Mouse (Mus musculus): ENCODE results near the gene Htt. TPM values are rescaled to one million over a fixed set of nuclear protein-coding genes. Genes with fewer than 3 reads are reported as not detected.

The Htt gene
- polyA plus RNA-seq, 1 experiment from 2014 or later, result 13.7 TPM

DNA sequence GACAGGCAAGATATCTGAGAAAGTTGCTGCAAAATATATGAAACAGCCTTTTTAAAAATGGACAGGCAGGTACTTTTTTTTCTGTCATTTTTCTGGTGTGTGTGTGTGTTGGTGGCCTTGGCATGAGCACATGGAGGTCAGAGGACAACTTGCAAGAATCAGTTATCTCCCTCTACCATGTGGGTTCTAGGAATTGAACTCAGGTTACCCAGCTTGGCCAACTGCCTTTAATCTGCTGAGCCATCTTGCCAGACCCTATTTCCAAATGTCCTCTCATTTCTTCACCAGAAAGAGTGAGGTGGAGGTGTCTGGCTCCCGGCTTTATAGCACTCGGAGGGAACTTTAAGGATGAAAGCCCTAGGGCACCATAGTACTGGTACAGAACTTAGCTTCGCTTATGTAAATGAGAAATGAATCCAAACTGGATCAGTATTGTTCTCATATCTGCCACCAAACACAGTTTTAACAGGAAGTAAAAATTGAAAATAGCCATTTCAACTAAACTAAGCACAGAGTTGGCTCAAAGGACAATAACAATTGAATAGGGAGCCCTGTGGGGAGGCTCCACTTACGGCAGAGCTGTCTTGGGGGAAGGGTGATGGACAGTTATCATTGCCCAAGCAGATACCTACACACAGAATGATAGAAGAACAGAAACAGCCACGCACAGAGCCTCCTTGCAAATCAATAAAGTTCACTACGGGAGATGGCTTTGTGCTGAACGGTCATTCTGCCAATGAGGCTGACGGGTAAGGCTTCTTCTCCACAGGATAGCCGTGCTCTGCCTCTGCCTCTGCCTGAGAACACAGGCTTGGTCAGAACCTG lies 168.8 kb downstream of the Htt start:
- DNase-seq (ENCODE audit: low spot score) (no peak), ATAC-seq (ENCODE audit: low read depth) (no peak)
- H3K36me3 ChIP-seq (ENCODE audit: control insufficient read depth, insufficient read depth, low read length), result no peaks in the 10 kb centered on the region
- H3K27me3 ChIP-seq (replicated peaks; ENCODE audit: control insufficient read depth, insufficient read depth, low read length), result no peaks in the 10 kb centered on the region
- H3K4me1 ChIP-seq (ENCODE audit: control insufficient read depth, insufficient read depth, low read length), result peaks cover 16% of the 10 kb centered on the region
- H3K4me2 ChIP-seq (ENCODE audit: low read depth, low read length), result no peak overlapping the region
- H3K9me3 ChIP-seq (ENCODE audit: control insufficient read depth, low read length), result no peaks in the 10 kb centered on the region
- no peak overlapping the region for H3K4me3 ChIP-seq (ENCODE audit: low read depth, low read length)
- no peak overlapping the region for H3K27ac ChIP-seq (replicated peaks; ENCODE audit: low read depth, low read length)
- no peak overlapping the region for H3K9ac ChIP-seq (ENCODE audit: low read depth, low read length)
- WGBS, result 79% methylated on average over 9 of the region's 9 CpGs

DNA sequence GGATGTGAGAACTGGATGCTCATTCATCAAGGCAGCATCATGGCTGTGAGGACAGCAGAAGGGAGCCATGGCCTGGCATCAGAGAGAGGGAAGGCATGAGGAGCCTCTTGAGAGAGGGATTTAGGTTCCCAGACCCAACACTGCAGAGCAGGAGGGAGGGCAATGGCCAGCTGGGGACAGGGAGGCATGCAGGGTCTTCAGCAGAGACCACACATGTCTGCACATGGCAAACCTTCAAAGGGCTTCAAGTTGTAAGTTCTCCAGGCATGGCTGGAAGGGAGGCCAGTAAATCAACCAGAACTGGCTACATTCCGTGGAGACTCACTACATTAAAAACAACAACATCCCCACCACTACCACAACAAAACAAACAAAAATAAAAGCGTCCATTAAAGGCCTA lies 169.6 kb downstream of the Htt start:
- 50% methylated on average over 2 of the region's 2 CpGs for WGBS
- H3K9ac ChIP-seq (ENCODE audit: low read depth, low read length), result no peak overlapping the region
- peak overlapping the region; percentile 77; the same call in 1 of the 2 replicates for H3K27ac ChIP-seq (replicated peaks; ENCODE audit: low read depth, low read length)
- H3K27me3 ChIP-seq (replicated peaks; ENCODE audit: control insufficient read depth, insufficient read depth, low read length), result no peaks in the 10 kb centered on the region
- no peak for DNase-seq (ENCODE audit: low spot score)
- H3K9me3 ChIP-seq (ENCODE audit: control insufficient read depth, low read length), result no peaks in the 10 kb centered on the region
- H3K36me3 ChIP-seq (ENCODE audit: control insufficient read depth, insufficient read depth, low read length), result no peaks in the 10 kb centered on the region
- no peak overlapping the region for H3K4me3 ChIP-seq (ENCODE audit: low read depth, low read length)
- ATAC-seq (ENCODE audit: low read depth), result no peak
- peaks cover 16% of the 10 kb centered on the region for H3K4me1 ChIP-seq (ENCODE audit: control insufficient read depth, insufficient read depth, low read length)
- H3K4me2 ChIP-seq (ENCODE audit: low read depth, low read length), result no peak overlapping the region

DNA sequence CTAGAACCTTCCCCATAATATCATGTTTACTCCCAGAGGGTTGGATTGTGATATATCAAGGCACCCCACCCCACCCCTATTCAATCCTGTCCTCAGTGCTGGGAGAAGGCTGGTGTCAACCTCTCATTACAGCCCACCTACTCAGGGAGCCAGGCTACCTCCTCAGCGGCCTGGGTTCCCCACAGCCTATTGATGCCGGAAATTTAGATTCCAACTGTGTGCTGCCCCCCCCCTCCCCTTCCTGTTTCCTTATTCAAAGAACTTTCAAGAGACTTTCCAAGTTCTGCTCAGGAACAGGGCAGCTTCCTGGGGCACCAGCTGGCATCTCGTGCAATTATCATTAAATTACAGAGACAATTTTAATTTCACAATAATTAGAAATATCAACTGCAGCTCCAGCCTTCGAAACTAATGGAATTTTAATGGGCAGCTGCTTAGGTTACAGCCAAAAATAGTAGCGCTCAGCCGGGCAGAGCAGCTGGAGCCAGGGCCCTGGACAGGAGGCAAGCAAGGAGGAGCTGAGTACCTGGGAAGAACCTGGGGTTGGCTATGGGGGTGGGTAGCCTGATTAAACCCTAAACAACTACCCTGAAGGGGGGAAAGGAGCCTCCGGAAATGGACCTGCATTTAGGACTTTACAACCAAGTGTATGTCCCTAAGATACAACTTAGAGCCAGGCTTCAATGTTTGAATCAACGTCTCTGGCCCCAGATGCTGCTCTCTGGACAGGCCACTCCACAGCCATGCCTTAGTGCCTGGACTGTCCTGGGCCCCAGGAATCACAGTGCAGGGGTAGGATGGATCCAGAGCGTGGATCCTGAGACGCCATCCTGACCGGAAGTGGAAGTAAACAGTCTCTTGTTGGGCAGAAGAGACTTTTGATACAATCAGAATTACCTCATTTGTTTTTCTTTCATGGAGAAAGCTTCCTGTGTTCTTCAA lies 170.2 kb downstream of the Htt start:
- Histone ChIP-seq H3K27ac (replicated peaks; ENCODE audit: low read depth, low read length) (peak overlapping the region; percentile 77), H3K36me3 (ENCODE audit: control insufficient read depth, insufficient read depth, low read length) (no peaks in the 10 kb centered on the region), H3K27me3 (replicated peaks; ENCODE audit: control insufficient read depth, insufficient read depth, low read length) (no peaks in the 10 kb centered on the region), H3K4me2 (ENCODE audit: low read depth, low read length) (no peak overlapping the region), H3K9me3 (ENCODE audit: control insufficient read depth, low read length) (no peaks in the 10 kb centered on the region), H3K4me3 (ENCODE audit: low read depth, low read length) (no peak overlapping the region), H3K9ac (ENCODE audit: low read depth, low read length) (no peak overlapping the region), H3K4me1 (ENCODE audit: control insufficient read depth, insufficient read depth, low read length) (peaks cover 16% of the 10 kb centered on the region)
- 32% methylated on average over 11 of the region's 11 CpGs for WGBS
- peak; percentile 33 for DNase-seq (ENCODE audit: low spot score)
- ATAC-seq (ENCODE audit: low read depth), result peak; percentile 44; the same call in 1 of the 2 replicates

DNA sequence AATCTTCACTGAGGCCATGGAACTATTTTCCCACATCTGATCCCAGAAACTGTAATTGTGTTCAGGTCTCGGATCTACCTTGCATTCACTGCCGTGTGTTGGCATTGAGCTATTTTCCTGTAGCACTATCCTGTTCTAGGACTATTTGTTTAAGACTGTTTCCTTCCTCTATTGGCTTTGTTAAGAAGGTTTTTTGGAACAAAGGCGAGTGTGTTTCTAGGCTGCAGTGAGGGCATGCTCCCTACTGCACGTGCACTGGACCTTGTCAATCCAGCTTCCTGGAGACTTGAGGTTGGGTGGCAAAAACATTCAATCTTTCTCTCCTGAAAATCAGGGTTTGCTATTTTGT lies 170.9 kb downstream of the Htt start:
- H3K9me3 ChIP-seq (ENCODE audit: control insufficient read depth, low read length), result no peaks in the 10 kb centered on the region
- peak overlapping the region; percentile 77 for H3K27ac ChIP-seq (replicated peaks; ENCODE audit: low read depth, low read length)
- DNase-seq (ENCODE audit: low spot score) (no peak), ATAC-seq (ENCODE audit: low read depth) (no peak)
- no peak overlapping the region for H3K4me2 ChIP-seq (ENCODE audit: low read depth, low read length)
- H3K9ac ChIP-seq (ENCODE audit: low read depth, low read length), result no peak overlapping the region
- no peaks in the 10 kb centered on the region for H3K27me3 ChIP-seq (replicated peaks; ENCODE audit: control insufficient read depth, insufficient read depth, low read length)
- H3K36me3 ChIP-seq (ENCODE audit: control insufficient read depth, insufficient read depth, low read length), result no peaks in the 10 kb centered on the region
- 34% methylated on average over 4 of the region's 4 CpGs for WGBS
- H3K4me3 ChIP-seq (ENCODE audit: low read depth, low read length), result no peak overlapping the region
- H3K4me1 ChIP-seq (ENCODE audit: control insufficient read depth, insufficient read depth, low read length), result peaks cover 16% of the 10 kb centered on the region

DNA sequence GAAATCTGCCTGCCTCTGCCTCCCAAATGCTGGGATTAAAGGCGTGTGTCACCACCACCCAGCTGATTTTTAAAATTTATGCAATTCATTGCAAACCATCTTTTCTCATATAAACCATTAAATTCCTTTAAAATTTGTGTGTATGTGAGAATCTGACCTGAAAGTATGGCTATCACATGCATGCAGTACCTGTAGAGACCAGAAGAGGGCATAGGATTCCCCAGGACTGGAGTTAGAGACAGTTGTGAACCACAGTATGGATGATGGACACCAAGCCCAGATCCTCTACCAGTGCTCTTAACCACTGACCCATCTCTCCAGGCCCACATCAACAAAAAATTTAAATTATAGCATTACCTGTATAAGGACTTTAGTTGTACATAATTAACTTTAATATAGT lies 171.9 kb downstream of the Htt start:
- H3K4me3 ChIP-seq (ENCODE audit: low read depth, low read length), result no peak overlapping the region
- WGBS, result 89% methylated on average over 1 of the region's 1 CpGs
- no peaks in the 10 kb centered on the region for H3K27me3 ChIP-seq (replicated peaks; ENCODE audit: control insufficient read depth, insufficient read depth, low read length)
- no peak overlapping the region for H3K27ac ChIP-seq (replicated peaks; ENCODE audit: low read depth, low read length)
- H3K4me2 ChIP-seq (ENCODE audit: low read depth, low read length), result no peak overlapping the region
- peaks cover 16% of the 10 kb centered on the region for H3K4me1 ChIP-seq (ENCODE audit: control insufficient read depth, insufficient read depth, low read length)
- H3K9me3 ChIP-seq (ENCODE audit: control insufficient read depth, low read length), result no peaks in the 10 kb centered on the region
- H3K36me3 ChIP-seq (ENCODE audit: control insufficient read depth, insufficient read depth, low read length), result no peaks in the 10 kb centered on the region
- H3K9ac ChIP-seq (ENCODE audit: low read depth, low read length), result no peak overlapping the region
- ATAC-seq (ENCODE audit: low read depth) (no peak), DNase-seq (ENCODE audit: low spot score) (no peak)

DNA sequence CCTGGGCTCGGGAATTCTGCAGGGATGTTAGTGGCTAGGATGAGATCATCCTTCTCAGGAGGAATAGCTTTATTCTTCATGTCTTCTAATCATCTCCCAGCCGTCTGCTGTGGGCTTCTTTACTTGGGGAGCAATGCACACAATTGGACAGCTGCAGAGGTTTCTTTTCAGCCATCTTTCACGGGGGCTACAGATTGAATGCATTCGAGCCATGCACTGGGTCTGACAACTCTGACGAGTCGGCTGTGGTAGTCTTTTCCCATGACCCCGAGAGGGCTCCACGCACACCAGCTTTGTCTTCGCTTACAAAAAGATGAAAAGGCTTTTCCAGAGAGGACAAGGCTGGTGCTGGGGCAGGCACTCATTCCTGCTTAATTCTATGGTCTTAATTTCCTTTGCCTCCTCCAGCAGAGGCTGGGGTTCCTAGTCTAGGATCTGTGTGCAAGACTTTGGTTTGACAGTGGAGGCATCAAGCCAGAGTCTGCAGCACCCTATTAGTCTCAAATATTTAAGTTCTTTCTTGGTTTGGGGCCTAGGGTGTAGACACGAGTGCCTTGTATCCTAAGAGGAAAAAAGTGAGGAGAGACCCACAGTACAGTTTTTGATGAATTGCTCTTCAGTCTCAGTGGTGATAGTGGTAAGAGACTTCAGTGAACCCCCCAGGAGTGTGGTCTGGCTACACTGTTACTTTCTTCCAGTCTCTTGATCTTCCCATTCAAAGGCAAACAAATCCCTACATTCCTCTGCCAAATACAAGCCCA lies 180.3 kb downstream of the Htt start:
- Histone ChIP-seq H3K9ac (ENCODE audit: low read depth, low read length) (no peak overlapping the region), H3K36me3 (ENCODE audit: control insufficient read depth, insufficient read depth, low read length) (no peaks in the 10 kb centered on the region), H3K9me3 (ENCODE audit: control insufficient read depth, low read length) (no peaks in the 10 kb centered on the region), H3K4me2 (ENCODE audit: low read depth, low read length) (no peak overlapping the region), H3K4me1 (ENCODE audit: control insufficient read depth, insufficient read depth, low read length) (no peaks in the 10 kb centered on the region), H3K27ac (replicated peaks; ENCODE audit: low read depth, low read length) (no peak overlapping the region), H3K27me3 (replicated peaks; ENCODE audit: control insufficient read depth, insufficient read depth, low read length) (no peaks in the 10 kb centered on the region), H3K4me3 (ENCODE audit: low read depth, low read length) (no peak overlapping the region)
- DNase-seq (ENCODE audit: low spot score) (no peak), ATAC-seq (ENCODE audit: low read depth) (no peak)
- WGBS, result 56% methylated on average over 10 of the region's 10 CpGs

DNA sequence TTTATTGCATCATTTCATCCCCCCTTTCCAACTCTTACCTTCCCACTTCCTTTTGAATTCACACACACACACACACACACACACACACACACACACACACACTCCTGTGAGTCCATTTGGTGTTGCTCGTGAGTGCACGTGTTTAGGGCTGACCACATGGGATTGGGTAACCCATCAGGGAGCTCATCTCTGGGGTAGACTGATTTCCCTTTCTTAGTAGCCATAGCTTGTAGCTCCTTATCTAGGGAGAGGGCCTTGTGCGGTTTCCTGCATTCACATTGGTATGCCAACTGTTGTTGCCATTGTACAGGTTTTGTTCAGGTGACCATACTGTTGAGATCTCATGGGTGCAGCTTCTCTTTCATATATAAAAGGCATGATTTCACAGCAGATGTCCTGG lies 181.9 kb downstream of the Htt start:
- H3K4me3 ChIP-seq (ENCODE audit: low read depth, low read length), result no peak overlapping the region
- no peaks in the 10 kb centered on the region for H3K9me3 ChIP-seq (ENCODE audit: control insufficient read depth, low read length)
- 76% methylated on average over 3 of the region's 3 CpGs for WGBS
- no peak overlapping the region for H3K4me2 ChIP-seq (ENCODE audit: low read depth, low read length)
- no peak overlapping the region for H3K9ac ChIP-seq (ENCODE audit: low read depth, low read length)
- ATAC-seq (ENCODE audit: low read depth), result no peak
- DNase-seq (ENCODE audit: low spot score), result no peak
- H3K4me1 ChIP-seq (ENCODE audit: control insufficient read depth, insufficient read depth, low read length), result no peaks in the 10 kb centered on the region
- no peaks in the 10 kb centered on the region for H3K36me3 ChIP-seq (ENCODE audit: control insufficient read depth, insufficient read depth, low read length)
- H3K27me3 ChIP-seq (replicated peaks; ENCODE audit: control insufficient read depth, insufficient read depth, low read length), result no peaks in the 10 kb centered on the region
- no peak overlapping the region for H3K27ac ChIP-seq (replicated peaks; ENCODE audit: low read depth, low read length)

Measured in embryonic facial prominence, embryonic 14.5 days (tissue).